Mouse (Mus musculus): ENCODE measurements around the gene Olfr56. TPM values are rescaled to one million over a fixed set of nuclear protein-coding genes. Genes with fewer than 3 reads are reported as not detected.
A peak's percentile ranks its signal among the peaks of the same experiment; 100 is the strongest.
"Not testable (repeated sequence)": the region's sequence is repeated elsewhere in the genome, so short reads cannot be mapped to it uniquely, and the experiment has no call there.

Gene Olfr56
- total RNA-seq (2017): 0.74 and 0.81 TPM in 2 replicates

DNA sequence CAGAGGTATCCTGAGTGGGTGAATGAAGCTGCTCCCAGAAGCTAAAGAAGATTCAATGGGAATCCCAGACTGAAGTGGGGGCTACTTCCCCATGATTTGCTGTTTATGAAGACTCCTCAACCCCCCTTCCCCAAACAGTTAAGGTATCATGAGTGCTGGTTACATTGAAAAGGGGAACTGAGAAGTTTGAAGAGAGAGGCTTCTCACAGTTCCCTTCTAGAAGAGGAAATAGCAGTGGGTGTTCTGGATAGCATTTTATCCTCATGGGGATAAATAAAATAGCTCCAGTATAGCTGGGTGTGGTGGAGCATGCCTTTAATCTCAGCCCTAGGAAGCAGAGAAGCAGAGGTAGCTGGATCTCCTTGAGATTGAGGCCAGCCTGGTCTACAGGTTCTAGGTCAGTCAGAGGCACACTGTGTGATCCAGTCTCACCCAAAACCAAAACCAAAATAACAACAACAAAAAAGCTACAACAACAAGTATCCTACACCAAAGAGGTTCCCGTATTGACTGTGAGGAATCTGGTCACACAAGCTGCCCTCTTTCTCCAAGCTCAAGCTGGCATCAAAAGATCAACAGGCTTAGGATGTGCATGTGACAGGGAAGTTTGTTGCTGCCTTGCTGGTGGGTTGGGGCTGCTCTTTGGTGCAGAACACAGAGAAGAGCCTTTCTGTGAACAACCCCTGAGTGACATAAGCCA, at the start of gene Olfr56:
TSS of gene Olfr56 (plus strand) at position 650 of the 700 bp plus-strand sequence.
- peak; percentile 68 for ATAC-seq (ENCODE audit: extremely low read depth, insufficient number of reproducible peaks, low FRiP score, poor library complexity, severe bottlenecking)

GRCm38 (mm10) chr11:48933422-48933821, 45.3 kb upstream of the Olfr56 start:
- not testable (repeated sequence) for ATAC-seq (ENCODE audit: extremely low read depth, insufficient number of reproducible peaks, low FRiP score, poor library complexity, severe bottlenecking)

GRCm38 (mm10) chr11:48933923-48934322, 44.8 kb upstream of the Olfr56 start:
- not testable (repeated sequence) for ATAC-seq (ENCODE audit: extremely low read depth, insufficient number of reproducible peaks, low FRiP score, poor library complexity, severe bottlenecking)

DNA sequence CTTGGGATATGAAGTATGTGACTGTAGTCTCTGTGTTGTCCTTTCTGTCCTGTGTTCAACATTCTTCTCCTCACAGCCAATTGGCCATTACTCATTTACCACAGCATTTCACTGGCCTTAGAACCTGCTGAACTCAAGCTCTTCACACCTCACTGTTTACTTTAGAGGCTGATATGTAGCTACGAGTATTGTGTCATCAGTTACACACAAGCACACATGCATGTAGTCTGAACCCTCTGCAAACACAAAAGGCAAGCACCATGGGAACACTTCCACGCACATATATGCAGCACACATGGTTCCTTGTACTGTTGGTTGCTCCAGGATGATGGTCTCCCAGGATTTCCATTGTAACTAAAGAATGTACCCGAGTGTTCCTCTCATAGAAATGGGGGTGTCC, 43.4 kb upstream of the Olfr56 start:
- not testable (repeated sequence) for ATAC-seq (ENCODE audit: extremely low read depth, insufficient number of reproducible peaks, low FRiP score, poor library complexity, severe bottlenecking)

DNA sequence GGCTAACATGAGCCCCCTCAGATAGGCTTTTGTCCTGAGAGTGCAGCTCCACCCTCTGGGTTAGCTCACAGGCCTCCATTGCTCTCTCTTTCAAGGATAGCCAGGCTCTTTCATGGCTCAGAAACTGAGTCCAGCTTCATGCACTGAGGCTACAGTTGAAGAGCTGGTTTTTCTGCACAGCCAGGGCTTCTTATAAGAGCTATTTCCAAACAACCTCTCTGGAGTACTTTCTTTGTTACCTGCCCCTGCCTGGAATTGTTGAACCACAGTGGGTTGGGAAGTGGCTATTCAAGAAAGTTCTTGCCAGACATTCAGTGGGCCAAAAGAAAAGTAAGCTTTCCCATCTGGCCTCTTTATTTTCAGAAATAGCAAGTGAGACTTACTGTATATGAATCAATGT, 39.4 kb upstream of the Olfr56 start:
- ATAC-seq (ENCODE audit: extremely low read depth, insufficient number of reproducible peaks, low FRiP score, poor library complexity, severe bottlenecking): not testable (repeated sequence)

GRCm38 (mm10) chr11:48946090-48946489, 32.6 kb upstream of the Olfr56 start, which contains the start of gene Psme2b:
Gene Psme2b (minus strand): TSS chr11:48946190.
- not testable (repeated sequence) for ATAC-seq (ENCODE audit: extremely low read depth, insufficient number of reproducible peaks, low FRiP score, poor library complexity, severe bottlenecking)

DNA sequence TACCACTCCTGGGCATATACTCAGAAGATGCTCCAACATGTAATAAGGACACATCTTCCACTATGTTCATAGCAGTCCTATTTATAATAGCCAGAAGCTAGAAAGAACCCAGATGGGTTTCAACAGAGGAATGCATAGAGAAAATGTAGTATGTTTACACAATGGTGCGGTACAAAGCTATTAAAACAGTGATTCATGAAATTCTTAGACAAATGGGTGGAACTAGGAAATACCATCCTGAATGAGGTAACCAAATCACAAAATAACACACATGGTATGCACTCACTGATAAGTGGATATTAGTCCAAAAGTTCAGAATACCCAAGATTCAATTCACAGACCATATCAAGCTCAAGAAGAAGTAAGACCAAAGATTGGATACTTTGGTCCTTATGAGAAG, 4.0 kb upstream of the Olfr56 start:
- not testable (repeated sequence) for ATAC-seq (ENCODE audit: extremely low read depth, insufficient number of reproducible peaks, low FRiP score, poor library complexity, severe bottlenecking)

- ATAC-seq (ENCODE audit: extremely low read depth, insufficient number of reproducible peaks, low FRiP score, poor library complexity, severe bottlenecking): peak; percentile 69
These were observed 562 bp downstream of the Olfr56 start, which contains the start of gene 9930111J21Rik1 for GRCm38 (mm10) chr11:48979251-48979650. Gene 9930111J21Rik1 (minus strand): TSS chr11:48979398.

DNA sequence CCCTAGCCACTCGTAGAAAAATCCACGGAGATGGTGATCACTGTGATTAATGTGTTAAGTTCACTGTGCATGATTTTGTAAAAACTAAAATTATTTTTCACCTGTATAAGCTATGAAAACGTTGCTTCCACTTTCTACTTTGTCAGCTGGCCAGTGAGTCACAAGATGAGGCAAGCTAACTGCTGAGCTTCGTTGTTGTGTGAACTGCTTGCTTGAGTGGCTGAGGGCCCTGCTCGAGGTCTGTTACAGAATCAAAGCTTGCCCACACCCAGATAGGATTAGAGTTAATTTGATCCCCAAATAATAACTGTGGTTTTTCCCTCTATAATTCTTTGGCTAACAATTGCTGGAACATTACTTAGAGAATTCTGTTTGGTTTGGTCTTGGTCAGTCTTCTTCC, 1.4 kb downstream of the Olfr56 start:
- ATAC-seq (ENCODE audit: extremely low read depth, insufficient number of reproducible peaks, low FRiP score, poor library complexity, severe bottlenecking): peak; percentile 49; the same call in 1 of the 2 replicates

GRCm38 (mm10) chr11:48982848-48983247, 4.2 kb downstream of the Olfr56 start:
- not testable (repeated sequence) for ATAC-seq (ENCODE audit: extremely low read depth, insufficient number of reproducible peaks, low FRiP score, poor library complexity, severe bottlenecking)

GRCm38 (mm10) chr11:48988219-48988618, 9.5 kb downstream of the Olfr56 start:
- ATAC-seq (ENCODE audit: extremely low read depth, insufficient number of reproducible peaks, low FRiP score, poor library complexity, severe bottlenecking): peak; percentile 72

GRCm38 (mm10) chr11:48989981-48990380, 11.3 kb downstream of the Olfr56 start:
- ATAC-seq (ENCODE audit: extremely low read depth, insufficient number of reproducible peaks, low FRiP score, poor library complexity, severe bottlenecking): peak; percentile 37; the same call in 1 of the 2 replicates

DNA sequence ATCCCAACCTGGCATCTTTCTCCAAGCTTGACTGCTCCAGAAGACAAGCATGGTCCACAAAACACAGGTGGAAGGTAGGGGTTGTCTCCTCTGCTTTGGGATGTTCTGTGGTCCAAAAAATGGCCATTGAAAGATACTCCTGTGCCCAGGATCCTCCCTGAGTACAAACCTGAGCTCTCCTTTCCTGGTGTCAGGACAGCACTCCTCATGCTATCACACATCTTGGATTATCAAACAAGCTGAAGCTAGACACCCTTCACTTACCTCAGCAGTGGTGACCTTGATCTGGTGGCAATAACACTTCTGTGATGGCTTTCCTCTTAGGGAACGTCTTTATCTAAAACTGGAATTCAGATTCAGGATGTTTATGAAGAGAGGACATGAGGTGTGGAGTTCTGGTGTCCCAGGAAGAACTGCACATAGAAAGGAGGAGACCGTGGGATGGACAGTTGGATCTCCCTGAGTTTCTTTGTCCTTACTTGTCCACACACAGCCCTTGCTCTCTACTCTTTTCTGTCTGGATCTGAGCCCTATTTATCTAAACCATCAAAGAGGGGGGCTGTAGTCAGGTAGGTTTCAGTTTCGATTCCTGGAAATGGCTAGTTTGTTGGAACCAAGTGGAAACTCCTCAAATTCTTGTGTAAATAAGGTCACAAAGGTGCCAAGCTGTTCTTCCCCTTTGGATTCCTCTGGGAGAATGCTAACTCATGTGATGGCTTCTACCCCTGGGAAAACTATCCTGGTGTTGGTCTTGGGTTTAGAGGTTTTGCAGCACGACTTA, 13.2 kb downstream of the Olfr56 start, which contains the start of gene Gm12185:
TSS of gene Gm12185 (minus strand) at position 487 of the 781 bp plus-strand sequence.
- not testable (repeated sequence) for ATAC-seq (ENCODE audit: extremely low read depth, insufficient number of reproducible peaks, low FRiP score, poor library complexity, severe bottlenecking)

GRCm38 (mm10) chr11:48993296-48993695, 14.6 kb downstream of the Olfr56 start:
- not testable (repeated sequence) for ATAC-seq (ENCODE audit: extremely low read depth, insufficient number of reproducible peaks, low FRiP score, poor library complexity, severe bottlenecking)

GRCm38 (mm10) chr11:48994018-48994417, 15.3 kb downstream of the Olfr56 start, which contains the start of gene Tgtp1:
Gene Tgtp1 (minus strand): TSS chr11:48994172.
- not testable (repeated sequence) for ATAC-seq (ENCODE audit: extremely low read depth, insufficient number of reproducible peaks, low FRiP score, poor library complexity, severe bottlenecking)

- not testable (repeated sequence) for ATAC-seq (ENCODE audit: extremely low read depth, insufficient number of reproducible peaks, low FRiP score, poor library complexity, severe bottlenecking)
These were observed 21.7 kb downstream of the Olfr56 start for GRCm38 (mm10) chr11:49000411-49000810.

DNA sequence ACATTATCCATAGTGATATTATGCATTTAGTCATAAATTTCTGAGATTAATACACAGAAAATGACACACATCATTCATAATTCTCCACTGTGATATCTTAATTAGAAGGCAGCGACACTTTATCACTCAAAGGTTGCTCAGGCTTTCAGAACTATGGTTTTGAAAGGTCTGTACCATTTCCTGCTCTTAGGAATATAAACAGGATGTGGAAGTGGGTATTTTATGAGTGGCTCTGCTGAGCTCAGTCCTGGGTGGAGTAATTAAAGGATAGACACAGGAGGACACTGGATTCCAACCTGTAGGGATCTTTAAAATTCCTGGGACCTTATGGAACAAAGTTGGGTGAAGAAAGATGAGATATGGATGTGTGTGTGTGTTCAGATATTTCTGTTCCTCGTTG, 27.6 kb downstream of the Olfr56 start:
- not testable (repeated sequence) for ATAC-seq (ENCODE audit: extremely low read depth, insufficient number of reproducible peaks, low FRiP score, poor library complexity, severe bottlenecking)

GRCm38 (mm10) chr11:49006785-49007184, 28.1 kb downstream of the Olfr56 start:
- not testable (repeated sequence) for ATAC-seq (ENCODE audit: extremely low read depth, insufficient number of reproducible peaks, low FRiP score, poor library complexity, severe bottlenecking)

- not testable (repeated sequence) for ATAC-seq (ENCODE audit: extremely low read depth, insufficient number of reproducible peaks, low FRiP score, poor library complexity, severe bottlenecking)
These were observed 33.4 kb downstream of the Olfr56 start for GRCm38 (mm10) chr11:49012074-49012473.
